Mouse (Mus musculus): ENCODE results near the gene Hpn.

The Hpn gene

GRCm38 (mm10) chr7:31115182-31115581 lies at the start of gene Hpn:
Hpn (minus strand) TSS chr7:31115290.
- no peak for DNase-seq (ENCODE audit: low spot score in 2 of 2)

- no peak for DNase-seq (ENCODE audit: low spot score in 2 of 2)
Observed at GRCm38 (mm10) chr7:31164748-31165147, 49.7 kb upstream of the Hpn start.

GRCm38 (mm10) chr7:31163666-31164577 lies 48.8 kb upstream of the Hpn start:
- no peak for DNase-seq (ENCODE audit: low spot score in 2 of 2)

DNA sequence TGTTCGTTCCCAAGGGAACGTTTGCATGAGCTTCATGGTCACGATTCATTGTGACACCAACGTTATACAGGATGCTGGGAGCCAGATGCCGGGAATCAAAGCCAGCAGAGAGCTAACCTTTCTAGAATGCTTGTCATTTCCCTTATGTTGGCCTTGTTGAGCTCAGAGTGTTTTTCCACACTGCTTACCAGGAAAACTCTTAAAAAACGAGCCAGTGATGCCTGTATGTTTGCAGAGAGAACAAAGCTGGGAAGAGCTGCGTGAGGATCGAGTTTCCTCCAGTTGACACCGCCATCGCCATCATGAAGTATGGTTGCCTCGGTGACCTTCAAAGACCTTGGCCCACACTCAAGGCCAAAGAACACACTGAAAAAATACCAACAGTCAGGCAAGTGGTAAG lies 47.2 kb upstream of the Hpn start:
- DNase-seq (ENCODE audit: low spot score in 2 of 2): no peak

- DNase-seq (ENCODE audit: low spot score in 2 of 2): no peak
Observed at GRCm38 (mm10) chr7:31161831-31162230, 46.7 kb upstream of the Hpn start.

DNA sequence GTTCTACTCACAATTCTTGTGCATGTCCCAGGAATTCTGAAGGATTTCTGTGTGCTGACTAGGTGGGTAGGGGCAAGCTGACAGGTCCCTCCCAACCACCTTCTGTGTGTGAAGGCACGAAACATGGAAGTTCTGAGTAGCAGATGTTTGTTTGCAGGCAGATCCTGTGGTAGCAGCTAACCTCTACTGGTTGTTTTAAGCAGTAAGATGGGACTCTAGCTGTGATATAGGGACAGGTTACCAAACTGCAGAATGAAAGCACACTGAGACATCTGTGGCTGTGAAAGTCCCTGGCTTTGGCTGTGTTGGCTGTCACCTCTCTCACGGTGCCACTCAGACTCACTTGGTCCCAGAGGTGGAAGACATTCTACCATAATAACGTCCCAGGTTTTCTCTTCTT lies 46.2 kb upstream of the Hpn start:
- DNase-seq (ENCODE audit: low spot score in 2 of 2): no peak

DNA sequence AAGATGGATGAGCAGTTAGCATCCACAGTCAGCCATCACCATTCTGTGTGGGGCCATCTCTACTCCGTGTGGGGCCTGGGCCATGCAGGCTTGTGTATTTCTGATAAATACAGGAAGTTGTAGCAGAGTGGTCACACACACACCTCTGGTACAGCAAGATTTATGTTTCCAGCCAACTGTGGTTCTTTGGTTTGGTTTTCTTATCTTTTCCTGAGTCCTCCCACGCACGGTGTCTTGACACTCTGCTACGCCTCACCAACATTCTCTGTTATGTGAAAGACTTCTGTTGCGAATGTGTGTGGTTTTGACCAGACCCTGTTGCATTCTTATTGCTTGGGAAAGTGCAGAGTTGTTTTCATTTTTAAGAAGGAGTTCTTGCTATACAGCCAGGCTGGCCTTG lies 45.7 kb upstream of the Hpn start:
- DNase-seq (ENCODE audit: low spot score in 2 of 2): no peak

DNA sequence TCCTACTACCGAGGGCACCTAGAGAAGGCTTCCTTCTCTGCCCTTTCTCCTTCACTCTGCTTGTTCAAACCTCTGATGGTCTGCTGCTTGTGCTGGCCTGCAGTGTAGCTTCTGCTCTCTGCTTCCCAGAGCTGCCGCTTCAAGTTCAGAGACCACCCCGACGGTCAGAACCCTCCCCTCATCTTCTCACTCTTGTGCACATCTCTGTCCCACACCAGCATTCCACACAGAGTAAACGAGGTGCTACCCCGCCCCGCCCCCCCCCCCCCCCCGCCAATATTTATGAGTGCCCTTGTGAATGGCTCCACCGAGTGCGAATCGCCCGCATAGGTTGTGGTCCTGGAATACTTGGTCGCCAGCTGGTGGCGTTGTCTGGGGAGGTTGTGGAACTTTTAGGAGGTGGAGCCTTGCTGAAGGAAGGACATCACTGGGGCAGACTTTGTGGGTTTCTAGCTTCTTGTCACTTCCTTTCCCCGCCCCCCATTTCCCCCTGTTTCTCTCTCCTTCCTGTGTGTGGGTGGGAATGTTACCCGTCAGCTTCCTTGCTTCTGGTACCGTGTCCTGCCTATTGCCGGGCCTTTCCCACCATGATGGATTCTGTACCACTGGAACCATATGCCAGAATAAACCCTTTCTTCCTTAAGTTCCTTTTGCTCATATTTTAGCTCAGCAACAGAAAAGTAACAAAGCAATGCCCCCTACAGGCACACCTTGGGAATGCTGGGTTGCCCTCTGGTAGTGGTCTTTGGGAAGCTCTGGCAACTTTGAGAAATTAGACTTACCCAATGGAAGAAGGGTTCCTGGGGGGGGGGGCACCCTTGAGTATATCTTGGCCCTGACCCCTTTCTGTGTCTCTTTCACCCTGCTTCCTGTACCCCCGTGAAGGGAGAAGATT lies 41.2 kb upstream of the Hpn start:
- no peak for DNase-seq (ENCODE audit: low spot score in 2 of 2)

DNA sequence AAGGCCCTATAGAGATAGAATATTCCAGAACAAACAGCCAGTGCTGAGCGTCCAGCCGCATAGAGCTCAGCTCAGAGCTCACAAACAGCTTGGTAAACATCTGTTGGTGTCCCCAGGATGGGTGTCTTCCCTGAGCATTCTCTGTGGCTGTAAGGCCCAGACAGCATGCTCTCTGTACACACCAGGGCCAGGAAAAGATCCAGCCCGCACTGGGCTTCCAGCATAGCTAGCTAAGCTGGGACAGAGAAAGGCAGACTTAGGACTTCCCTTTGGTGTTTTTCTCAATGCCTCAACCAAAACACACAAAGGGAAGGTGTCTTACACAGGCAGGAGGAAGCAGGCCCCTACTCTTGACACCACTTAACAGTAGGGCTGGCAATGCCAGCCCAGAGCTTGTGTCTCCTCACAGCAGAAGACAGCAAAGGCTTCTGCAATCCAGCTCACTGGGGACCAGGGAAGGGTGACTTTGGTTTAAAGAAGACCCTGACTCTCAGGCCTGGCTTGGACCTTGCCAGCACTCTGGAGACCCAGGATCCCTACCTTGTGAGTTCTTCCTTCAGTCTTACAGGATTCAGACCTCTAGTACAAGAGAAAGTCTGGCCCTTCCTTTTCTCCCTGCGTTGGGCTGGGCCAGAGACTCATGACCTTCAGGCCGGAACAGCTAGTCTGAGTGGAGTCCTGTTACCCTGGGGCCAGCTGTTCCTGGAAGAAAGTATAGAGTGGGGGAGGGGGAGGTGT lies 40.4 kb upstream of the Hpn start, which contains the start of gene Gramd1a:
Gene Gramd1a, minus strand, starts transcription at position 601 of the 738 bp plus-strand sequence.
- no peak for DNase-seq (ENCODE audit: low spot score in 2 of 2)

GRCm38 (mm10) chr7:31153536-31154320 lies 38.6 kb upstream of the Hpn start:
- no peak for DNase-seq (ENCODE audit: low spot score in 2 of 2)

GRCm38 (mm10) chr7:31151301-31152241 lies 36.5 kb upstream of the Hpn start:
- DNase-seq (ENCODE audit: low spot score in 2 of 2): peak; percentile 71 to 77

DNA sequence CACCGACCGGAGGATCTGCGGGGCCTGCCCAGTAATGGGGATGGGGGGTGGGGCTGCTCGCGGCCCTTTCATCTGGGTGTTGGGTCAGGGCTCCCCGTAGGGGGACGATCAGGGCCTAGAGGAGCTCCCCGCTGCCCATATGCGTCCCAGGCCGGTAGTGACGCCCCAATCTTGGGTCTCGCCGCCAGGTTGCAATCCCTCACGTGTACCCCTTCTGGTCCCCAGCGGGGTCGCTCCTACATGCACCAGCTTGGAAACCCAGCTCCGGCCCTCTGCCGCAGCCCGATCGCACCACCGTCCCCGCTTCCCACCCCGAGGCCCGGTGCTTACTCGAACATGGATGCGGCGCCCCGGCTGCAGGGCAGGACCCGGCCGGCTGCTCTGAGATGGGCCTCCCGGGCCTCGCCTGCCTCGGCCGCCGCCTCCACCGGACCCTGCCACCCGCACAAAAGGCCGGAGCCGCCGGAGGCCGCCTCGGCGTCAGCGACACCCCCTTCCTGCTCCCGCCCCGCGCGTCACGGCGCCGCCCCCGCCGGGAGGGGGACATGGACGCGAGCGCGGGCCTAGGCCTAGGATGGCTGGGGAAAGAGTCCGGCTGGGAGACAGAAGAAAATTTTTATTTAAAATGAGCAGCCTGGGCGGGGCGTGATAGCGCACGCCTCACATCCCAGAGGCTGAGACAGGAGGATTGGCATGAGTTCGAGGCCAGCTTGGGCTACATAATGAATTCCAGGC lies 35.6 kb upstream of the Hpn start:
- DNase-seq (ENCODE audit: low spot score in 2 of 2): peak; percentile 87 to 89

- DNase-seq (ENCODE audit: low spot score in 2 of 2): no peak
Observed at GRCm38 (mm10) chr7:31149751-31150565, 34.9 kb upstream of the Hpn start.

- no peak for DNase-seq (ENCODE audit: low spot score in 2 of 2)
Observed at GRCm38 (mm10) chr7:31149271-31149670, 34.2 kb upstream of the Hpn start.

- no peak for DNase-seq (ENCODE audit: low spot score in 2 of 2)
Observed at GRCm38 (mm10) chr7:31148756-31149155, 33.7 kb upstream of the Hpn start.

DNA sequence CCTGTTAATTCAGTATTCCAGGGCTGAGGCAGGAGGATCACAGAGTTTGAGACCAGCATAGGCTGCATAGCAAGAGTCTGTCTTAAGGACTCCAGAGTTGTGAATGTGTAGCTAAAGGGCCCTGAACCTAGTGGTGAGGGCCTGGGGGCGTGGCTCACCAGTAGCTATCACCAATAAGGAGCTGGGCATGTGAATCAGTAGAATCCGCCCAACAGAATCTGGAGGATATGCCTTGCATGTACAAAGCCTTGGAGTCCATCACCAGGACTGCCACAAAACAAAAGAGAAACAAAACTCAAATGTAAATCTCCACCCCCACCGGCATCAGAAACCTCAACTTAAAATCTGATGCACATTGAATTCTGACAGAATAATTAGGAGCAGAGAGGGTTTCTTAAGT lies 33.0 kb upstream of the Hpn start:
- DNase-seq (ENCODE audit: low spot score in 2 of 2): no peak

DNA sequence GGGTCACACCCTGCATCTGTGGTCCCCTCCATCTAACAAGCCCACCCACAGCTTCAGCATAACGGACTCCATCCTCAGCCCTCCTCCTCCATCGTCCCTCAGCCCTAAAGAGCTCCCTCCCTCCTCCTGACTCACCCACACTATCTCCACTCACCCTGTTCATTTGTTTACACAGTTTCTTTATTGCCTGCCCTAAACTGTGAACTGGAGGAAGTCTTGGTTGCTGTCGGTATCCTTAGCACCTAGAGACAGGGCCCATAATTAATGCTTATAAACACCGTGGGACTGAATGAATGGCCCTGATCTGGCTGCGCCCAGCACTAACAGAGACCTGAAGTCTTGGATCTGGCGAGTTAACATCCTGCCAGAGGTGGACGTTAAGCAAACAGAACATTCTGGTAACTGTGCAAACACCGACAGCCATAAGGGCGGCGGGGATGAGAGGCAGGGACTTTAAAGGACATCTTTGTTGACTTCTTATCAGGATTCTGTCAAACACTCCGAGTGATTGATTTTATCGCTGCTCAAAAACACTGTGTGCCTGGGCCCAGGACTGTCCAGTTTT lies 30.6 kb upstream of the Hpn start:
- no peak for DNase-seq (ENCODE audit: low spot score in 2 of 2)

DNA sequence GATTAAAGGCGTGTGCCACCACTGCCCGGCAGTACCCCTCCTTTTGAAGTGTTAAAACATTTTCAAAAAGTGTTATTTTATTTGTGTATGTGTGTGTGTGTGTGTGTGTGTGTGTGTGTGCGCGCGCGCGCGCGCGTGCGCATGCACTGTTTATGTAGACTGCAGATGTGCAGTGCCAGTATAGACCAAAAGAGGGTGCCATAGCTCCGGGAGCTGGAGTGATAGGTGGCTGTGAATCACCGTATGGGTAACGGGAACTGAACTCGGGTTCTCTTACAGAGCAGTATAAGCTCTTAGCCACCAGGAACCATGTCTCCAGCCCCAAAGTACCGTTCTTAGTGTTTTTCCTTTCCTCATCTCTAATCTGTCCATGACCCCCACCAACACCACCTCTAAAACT lies 29.8 kb upstream of the Hpn start:
- no peak for DNase-seq (ENCODE audit: low spot score in 2 of 2)
